Mouse (Mus musculus): Measurements from ENCODE around the gene Stxbp6. TPM values are rescaled to one million over a fixed set of nuclear protein-coding genes. Genes with fewer than 3 reads are reported as not detected.

Gene Stxbp6
- polyA plus RNA-seq, 1 experiment, result 8.4 TPM

DNA sequence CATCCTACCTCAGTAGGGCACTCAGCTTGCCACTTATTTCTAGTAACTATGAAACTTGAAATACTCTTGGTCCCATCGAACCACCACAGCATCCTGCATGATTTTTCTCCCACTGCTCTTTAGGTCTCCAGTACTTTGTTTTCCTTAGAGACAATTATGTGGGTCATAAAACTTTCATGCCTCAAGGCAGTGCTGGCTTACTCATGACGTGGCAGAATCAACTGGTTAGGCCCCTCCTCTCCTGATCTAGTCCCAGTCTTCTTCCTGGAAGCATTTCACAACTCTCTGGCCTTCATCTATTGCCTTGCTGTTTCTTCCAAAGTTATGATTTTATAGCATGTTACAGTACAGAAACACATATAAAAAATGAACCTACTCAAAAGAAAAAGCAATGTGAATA lies 201.8 kb downstream of the Stxbp6 start:
- no peak overlapping the region for H3K4me3 ChIP-seq (ENCODE audit: low read depth, low read length)
- no peak overlapping the region for H3K9ac ChIP-seq (ENCODE audit: low read depth, poor library complexity, severe bottlenecking)
- no peaks in the 10 kb centered on the region for H3K4me1 ChIP-seq (ENCODE audit: control insufficient read depth, insufficient read depth, low read length)
- no peaks in the 10 kb centered on the region for H3K9me3 ChIP-seq (replicated peaks; ENCODE audit: control insufficient read depth, insufficient read depth, low read length, poor library complexity, severe bottlenecking)
- no peak overlapping the region for H3K27ac ChIP-seq (ENCODE audit: insufficient read depth, low read length)
- no peaks in the 10 kb centered on the region for H3K36me3 ChIP-seq (ENCODE audit: control insufficient read depth, insufficient read depth, low read length, poor library complexity, severe bottlenecking)
- no peak for TF ChIP-seq EP300 (IDR thresholded peaks at IDR 0.05; ENCODE audit: insufficient read depth, low read depth, low read length)
- no peak for TF ChIP-seq POLR2A (IDR thresholded peaks at IDR 0.05; ENCODE audit: insufficient read depth, low read length)
- TF ChIP-seq CTCF (IDR thresholded peaks at IDR 0.05; ENCODE audit: low read depth, low read length), result no peak
- H3K27me3 ChIP-seq (ENCODE audit: control insufficient read depth, insufficient read depth, low read length, poor library complexity, severe bottlenecking), result no peaks in the 10 kb centered on the region

GRCm38 (mm10) chr12:44865442-44865841 lies 209.1 kb downstream of the Stxbp6 start:
- Histone ChIP-seq H3K4me3 (ENCODE audit: low read depth, low read length) (no peak overlapping the region), H3K9me3 (replicated peaks; ENCODE audit: control insufficient read depth, insufficient read depth, low read length, poor library complexity, severe bottlenecking) (no peaks in the 10 kb centered on the region), H3K9ac (ENCODE audit: low read depth, poor library complexity, severe bottlenecking) (no peak overlapping the region), H3K27ac (ENCODE audit: insufficient read depth, low read length) (no peak overlapping the region), H3K4me1 (ENCODE audit: control insufficient read depth, insufficient read depth, low read length) (no peaks in the 10 kb centered on the region), H3K27me3 (ENCODE audit: control insufficient read depth, insufficient read depth, low read length, poor library complexity, severe bottlenecking) (no peaks in the 10 kb centered on the region), H3K36me3 (ENCODE audit: control insufficient read depth, insufficient read depth, low read length, poor library complexity, severe bottlenecking) (no peaks in the 10 kb centered on the region)
- TF ChIP-seq EP300 (IDR thresholded peaks at IDR 0.05; ENCODE audit: insufficient read depth, low read depth, low read length), result no peak
- no peak for TF ChIP-seq POLR2A (IDR thresholded peaks at IDR 0.05; ENCODE audit: insufficient read depth, low read length)
- no peak for TF ChIP-seq CTCF (IDR thresholded peaks at IDR 0.05; ENCODE audit: low read depth, low read length)

- Histone ChIP-seq H3K27ac (ENCODE audit: insufficient read depth, low read length) (no peak overlapping the region), H3K9ac (ENCODE audit: low read depth, poor library complexity, severe bottlenecking) (no peak overlapping the region), H3K4me1 (ENCODE audit: control insufficient read depth, insufficient read depth, low read length) (no peaks in the 10 kb centered on the region), H3K9me3 (replicated peaks; ENCODE audit: control insufficient read depth, insufficient read depth, low read length, poor library complexity, severe bottlenecking) (no peaks in the 10 kb centered on the region), H3K4me3 (ENCODE audit: low read depth, low read length) (no peak overlapping the region), H3K36me3 (ENCODE audit: control insufficient read depth, insufficient read depth, low read length, poor library complexity, severe bottlenecking) (no peaks in the 10 kb centered on the region), H3K27me3 (ENCODE audit: control insufficient read depth, insufficient read depth, low read length, poor library complexity, severe bottlenecking) (no peaks in the 10 kb centered on the region)
- TF ChIP-seq CTCF (IDR thresholded peaks at IDR 0.05; ENCODE audit: low read depth, low read length) (no peak), EP300 (IDR thresholded peaks at IDR 0.05; ENCODE audit: insufficient read depth, low read depth, low read length) (no peak), POLR2A (IDR thresholded peaks at IDR 0.05; ENCODE audit: insufficient read depth, low read length) (no peak)
Observed at GRCm38 (mm10) chr12:44859454-44859853, 215.1 kb downstream of the Stxbp6 start.

GRCm38 (mm10) chr12:44858110-44858885 lies 216.2 kb downstream of the Stxbp6 start:
- no peaks in the 10 kb centered on the region for H3K27me3 ChIP-seq (ENCODE audit: control insufficient read depth, insufficient read depth, low read length, poor library complexity, severe bottlenecking)
- H3K27ac ChIP-seq (ENCODE audit: insufficient read depth, low read length), result no peak overlapping the region
- no peaks in the 10 kb centered on the region for H3K4me1 ChIP-seq (ENCODE audit: control insufficient read depth, insufficient read depth, low read length)
- H3K9ac ChIP-seq (ENCODE audit: low read depth, poor library complexity, severe bottlenecking), result no peak overlapping the region
- TF ChIP-seq EP300 (IDR thresholded peaks at IDR 0.05; ENCODE audit: insufficient read depth, low read depth, low read length), result no peak
- no peak for TF ChIP-seq CTCF (IDR thresholded peaks at IDR 0.05; ENCODE audit: low read depth, low read length)
- TF ChIP-seq POLR2A (IDR thresholded peaks at IDR 0.05; ENCODE audit: insufficient read depth, low read length), result no peak
- no peaks in the 10 kb centered on the region for H3K9me3 ChIP-seq (replicated peaks; ENCODE audit: control insufficient read depth, insufficient read depth, low read length, poor library complexity, severe bottlenecking)
- no peaks in the 10 kb centered on the region for H3K36me3 ChIP-seq (ENCODE audit: control insufficient read depth, insufficient read depth, low read length, poor library complexity, severe bottlenecking)
- no peak overlapping the region for H3K4me3 ChIP-seq (ENCODE audit: low read depth, low read length)

DNA sequence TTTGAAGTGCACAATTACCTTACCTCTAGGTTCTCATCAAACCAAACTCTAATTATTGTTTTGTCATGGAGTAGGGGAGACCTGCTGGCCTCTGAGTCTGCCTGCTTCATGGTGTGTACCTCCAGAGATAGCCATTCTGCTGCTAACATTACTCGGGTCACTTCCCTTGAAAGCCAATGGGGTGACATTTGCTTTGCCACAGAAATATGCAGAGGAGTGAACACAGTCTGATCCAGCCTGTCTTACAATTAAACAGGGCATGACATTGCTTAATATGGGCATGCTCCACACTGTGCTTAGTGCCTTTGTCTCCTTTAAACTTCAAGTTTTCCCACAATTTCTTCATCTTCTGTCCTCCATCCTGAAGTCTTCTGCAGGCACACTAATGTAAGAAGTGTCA lies 222.5 kb downstream of the Stxbp6 start:
- H3K4me3 ChIP-seq (ENCODE audit: low read depth, low read length), result no peak overlapping the region
- H3K4me1 ChIP-seq (ENCODE audit: control insufficient read depth, insufficient read depth, low read length), result no peaks in the 10 kb centered on the region
- no peak overlapping the region for H3K27ac ChIP-seq (ENCODE audit: insufficient read depth, low read length)
- H3K9ac ChIP-seq (ENCODE audit: low read depth, poor library complexity, severe bottlenecking), result no peak overlapping the region
- no peaks in the 10 kb centered on the region for H3K9me3 ChIP-seq (replicated peaks; ENCODE audit: control insufficient read depth, insufficient read depth, low read length, poor library complexity, severe bottlenecking)
- TF ChIP-seq EP300 (IDR thresholded peaks at IDR 0.05; ENCODE audit: insufficient read depth, low read depth, low read length), result no peak
- TF ChIP-seq POLR2A (IDR thresholded peaks at IDR 0.05; ENCODE audit: insufficient read depth, low read length), result no peak
- TF ChIP-seq CTCF (IDR thresholded peaks at IDR 0.05; ENCODE audit: low read depth, low read length), result no peak
- no peaks in the 10 kb centered on the region for H3K27me3 ChIP-seq (ENCODE audit: control insufficient read depth, insufficient read depth, low read length, poor library complexity, severe bottlenecking)
- H3K36me3 ChIP-seq (ENCODE audit: control insufficient read depth, insufficient read depth, low read length, poor library complexity, severe bottlenecking), result no peaks in the 10 kb centered on the region

- no peak for TF ChIP-seq CTCF (IDR thresholded peaks at IDR 0.05; ENCODE audit: low read depth, low read length)
- no peaks in the 10 kb centered on the region for H3K27me3 ChIP-seq (ENCODE audit: control insufficient read depth, insufficient read depth, low read length, poor library complexity, severe bottlenecking)
- H3K4me1 ChIP-seq (ENCODE audit: control insufficient read depth, insufficient read depth, low read length), result no peaks in the 10 kb centered on the region
- no peak overlapping the region for H3K4me3 ChIP-seq (ENCODE audit: low read depth, low read length)
- H3K9ac ChIP-seq (ENCODE audit: low read depth, poor library complexity, severe bottlenecking), result no peak overlapping the region
- no peaks in the 10 kb centered on the region for H3K36me3 ChIP-seq (ENCODE audit: control insufficient read depth, insufficient read depth, low read length, poor library complexity, severe bottlenecking)
- no peak overlapping the region for H3K27ac ChIP-seq (ENCODE audit: insufficient read depth, low read length)
- H3K9me3 ChIP-seq (replicated peaks; ENCODE audit: control insufficient read depth, insufficient read depth, low read length, poor library complexity, severe bottlenecking), result no peaks in the 10 kb centered on the region
Observed at GRCm38 (mm10) chr12:44850516-44850915, 224.0 kb downstream of the Stxbp6 start.
